ENCODE assay signal across 13 mouse cellular contexts in the genomic region with DNA sequence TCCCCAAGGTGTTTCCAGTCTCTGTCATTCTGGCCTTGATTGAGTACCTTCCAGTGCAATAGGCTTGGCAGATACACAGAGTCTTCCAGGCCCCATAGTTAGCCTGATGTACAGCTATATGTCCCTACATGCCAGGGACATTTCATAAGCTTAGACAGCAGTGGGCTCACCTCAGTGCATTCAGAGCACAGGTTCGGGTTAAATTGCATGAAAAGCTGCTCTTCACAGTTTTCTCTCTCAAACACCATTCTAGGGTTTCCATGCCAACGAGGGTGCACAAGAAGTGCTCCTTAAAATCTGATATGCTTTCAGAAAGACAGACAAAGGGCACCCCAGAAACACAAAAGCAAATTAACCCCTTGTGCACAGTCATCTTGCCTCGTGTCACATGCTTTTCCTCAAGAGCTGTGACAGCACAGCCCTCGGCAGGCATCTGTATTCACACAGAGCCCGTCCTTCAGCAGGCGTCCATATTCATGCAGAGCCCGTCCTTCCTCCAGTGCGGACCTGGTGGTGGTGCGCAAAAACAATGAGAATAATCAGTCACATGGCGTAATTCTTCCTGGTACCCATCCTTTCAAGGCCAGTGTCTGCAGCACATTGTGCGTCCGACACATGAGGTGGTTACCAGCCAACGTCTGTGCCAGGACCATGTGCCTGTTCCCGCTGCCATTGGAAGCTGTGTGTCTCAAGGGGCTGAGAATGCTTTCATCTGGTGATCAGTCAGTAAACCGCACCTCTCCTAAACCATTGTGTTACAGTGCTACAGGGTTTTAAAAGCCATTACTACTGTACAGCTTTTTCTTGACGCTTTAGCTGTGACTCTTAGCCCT. TPM values are rescaled to one million over a fixed set of nuclear protein-coding genes. Genes with fewer than 3 reads are reported as not detected.
DNase-seq lines count a peak whose midpoint lies in the region; ATAC-seq lines count a peak whose summit lies in the region.
"Had no signal": no experiment of that assay in that cellular context is flagged by ENCODE, and none has a peak within 500 bp of the region (broad histone marks: within the 10 kb centered on the region; RNA-seq: fewer than 3 reads in every experiment).

No protein-coding gene starts in this region.

- WGBS in hindbrain, embryonic 10.5 days = 55% methylated on average over 16 of the region's 16 CpGs
- WGBS in midbrain, embryonic 14.5 days = 32% methylated on average over 16 of the region's 16 CpGs

- peak overlapping the region; percentile 18; the same call in 1 of the 2 replicates for H3K9ac ChIP-seq in midbrain, embryonic 14.5 days (replicated peaks; ENCODE audit: low read length)
- H3K9ac ChIP-seq: liver, embryonic 14.5 days had no signal

- no peak overlapping the region for H3K4me2 ChIP-seq in midbrain, embryonic 14.5 days (ENCODE audit: low read length)

- H3K9me3 ChIP-seq in hindbrain, embryonic 10.5 days = no peaks in the 10 kb centered on the region
- H3K9me3 ChIP-seq in midbrain, embryonic 14.5 days (ENCODE audit: control insufficient read depth, low read length) = no peaks in the 10 kb centered on the region

- H3K36me3 ChIP-seq in hindbrain, embryonic 10.5 days = peaks cover 92% of the 10 kb centered on the region
- H3K36me3 ChIP-seq in midbrain, embryonic 14.5 days (ENCODE audit: control insufficient read depth, insufficient read depth, low read length) = peaks cover 71% of the 10 kb centered on the region

- H3K27ac ChIP-seq in hindbrain, embryonic 10.5 days = peak overlapping the region; percentile 23; the same call in 1 of the 2 replicates
- peak overlapping the region; percentile 77 for H3K27ac ChIP-seq in midbrain, embryonic 14.5 days (replicated peaks; ENCODE audit: low read depth, low read length)
- H3K27ac ChIP-seq: liver, embryonic 14.5 days had no signal

- no peaks in the 10 kb centered on the region for H3K27me3 ChIP-seq in hindbrain, embryonic 10.5 days (ENCODE audit: insufficient read depth, poor library complexity, severe bottlenecking)
- no peaks in the 10 kb centered on the region for H3K27me3 ChIP-seq in midbrain, embryonic 14.5 days (ENCODE audit: control insufficient read depth, insufficient read depth, low read length)

- peak; percentile 8 for DNase-seq in cerebellum, adult 8-10 months
- DNase-seq in cerebellum, adult 11 months = no peak
- DNase-seq in ZHBTc4 (ENCODE audit: low read depth, low spot score) = peak; percentile 21
- DNase-seq in hindbrain, embryonic 10.5 days (ENCODE audit: low spot score) = no peak
- peak; percentile 62 for DNase-seq in midbrain, embryonic 14.5 days
- DNase-seq in retina, postnatal 1 day = no peak
- DNase-seq in spleen, postnatal 14 days (ENCODE audit: low spot score in 2 of 2) = no peak
- DNase-seq in embryo, embryonic 9.5 days (ENCODE audit: extremely low spot score) = no peak
- DNase-seq: adrenal gland, postnatal 36 days; cerebellum, adult 11-12 months; spleen, adult 18-20 months had no signal

- no peak overlapping the region for H3K4me3 ChIP-seq in hindbrain, embryonic 10.5 days
- H3K4me3 ChIP-seq in midbrain, embryonic 14.5 days (replicated peaks; ENCODE audit: low read depth, low read length) = no peak overlapping the region

- H3K4me1 ChIP-seq in hindbrain, embryonic 10.5 days (replicated peaks) = peaks cover 29% of the 10 kb centered on the region
- peaks cover 16% of the 10 kb centered on the region for H3K4me1 ChIP-seq in midbrain, embryonic 14.5 days (ENCODE audit: control insufficient read depth, insufficient read depth, low read length)

- peak; percentile 77 for ATAC-seq in midbrain, embryonic 14.5 days (ENCODE audit: low FRiP score, low TSS enrichment)
- ATAC-seq: intestine, embryonic 16.5 days had no signal

RNA-seq across cellular contexts. Expression of a gene that starts 9.8 kb away (rescaled TPM):
- 0.27 TPM in 1 of 2 replicates, not detected in the other for polyA plus RNA-seq in hindbrain, embryonic 10.5 days (2016; fragmentation: Nextera tagmentation; extraction: Ambion mirVana)
- polyA plus RNA-seq in midbrain, embryonic 14.5 days (2014; fragmentation: Nextera tagmentation; extraction: Ambion mirVana) = not detected in 2 replicates
- polyA plus RNA-seq: intestine, embryonic 16.5 days; liver, embryonic 14.5 days had no signal

Comparison
In these comparisons a context has a peak if more than half of its experiments do, and no peak if none do; other contexts are left out.
1. DNase-seq: peak in cerebellum, adult 8-10 months (single experiment), ZHBTc4 (single experiment) and midbrain, embryonic 14.5 days (single experiment); none in cerebellum, adult 11 months (single experiment), hindbrain, embryonic 10.5 days (single experiment), retina, postnatal 1 day (single experiment), spleen, postnatal 14 days (0 of 2) and embryo, embryonic 9.5 days (single experiment).